Mouse (Mus musculus) lung, postnatal 0 days (tissue): ENCODE data around the gene Csnk1d.

Experiments used
- CTCF ChIP-seq: IDR thresholded peaks from 2 replicates; pipeline ENCODE4 v1.5.1; 2016; ENCODE audit warnings: antibody characterized with exemption, mild to moderate bottlenecking
- EP300 ChIP-seq: IDR thresholded peaks from 2 replicates; pipeline ENCODE4 v1.6.1; 2016; ENCODE audit warnings: antibody characterized with exemption, mild to moderate bottlenecking, control low read depth

DNA sequence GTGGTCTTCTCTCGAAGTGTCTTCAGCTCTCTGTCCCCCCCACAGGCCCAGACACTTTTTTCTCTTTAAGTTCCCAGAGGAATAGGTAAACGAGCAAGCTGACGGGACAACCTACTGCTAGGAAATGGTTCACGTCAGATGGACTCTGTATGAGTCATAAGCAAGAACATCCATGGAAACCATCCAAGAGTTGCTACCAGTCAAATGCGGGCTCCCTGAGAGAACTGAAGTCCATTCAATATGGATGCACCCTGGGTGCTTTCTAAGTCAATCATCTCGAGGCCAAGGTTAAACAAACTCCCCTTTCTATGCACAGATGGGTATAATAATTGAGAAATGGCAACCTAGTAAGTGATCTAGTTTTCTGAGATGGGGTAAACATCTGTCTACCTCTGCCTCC lies 17.8 kb downstream of the Csnk1d start:
- no peak for TF ChIP-seq CTCF
- no peak for TF ChIP-seq EP300
